Mouse (Mus musculus) myocyte (in vitro differentiated cells): ENCODE data around the gene Grhl3.

Source experiments
- CEBPB ChIP-seq: IDR thresholded peaks from 2 replicates; pipeline ENCODE4 v1.6.1; 2011; ENCODE audit warnings: mild to moderate bottlenecking, moderate library complexity; ENCODE audit not compliant: poor library complexity, insufficient read depth, severe bottlenecking
- E2F4 ChIP-seq: IDR thresholded peaks from one replicate; pipeline ENCODE4 v1.6.1; 2011; ENCODE audit warnings: mild to moderate bottlenecking, control low read depth, moderate library complexity; ENCODE audit not compliant: insufficient read depth
- MAX ChIP-seq: IDR thresholded peaks from one replicate; pipeline ENCODE4 v1.6.1; 2011; ENCODE audit warnings: low read depth, mild to moderate bottlenecking, control low read depth
- MYOD1 ChIP-seq, 3 experiments: IDR thresholded peaks; one replicate each; pipeline ENCODE4 v1.6.1; 2011; ENCODE audit warnings: control low read depth in 2 of 3, low read depth in 2 of 3, mild to moderate bottlenecking in 2 of 3, moderate library complexity in 1 of 3; ENCODE audit not compliant: insufficient read length in 2 of 3, control insufficient read depth in 1 of 3
- MYOG ChIP-seq, 3 experiments: IDR thresholded peaks; one replicate each; pipeline ENCODE4 v1.6.1; 2011; ENCODE audit warnings: control low read depth in 2 of 3, low read depth in 2 of 3, mild to moderate bottlenecking in 2 of 3; ENCODE audit not compliant: insufficient read length in 2 of 3, control insufficient read depth in 1 of 3, insufficient read depth in 1 of 3
- POLR2A ChIP-seq: IDR thresholded peaks from one replicate; pipeline ENCODE4 v1.6.1; 2011; ENCODE audit warnings: low read depth, mild to moderate bottlenecking, control low read depth, moderate library complexity; ENCODE audit not compliant: insufficient read length
- POLR2AphosphoS2 ChIP-seq: IDR thresholded peaks from one replicate; pipeline ENCODE4 v1.6.1; 2011; ENCODE audit warnings: low read depth, control low read depth; ENCODE audit not compliant: insufficient read length
- REST ChIP-seq: IDR thresholded peaks from one replicate; pipeline ENCODE4 v1.6.1; 2011; ENCODE audit warnings: mild to moderate bottlenecking, control low read depth, moderate library complexity; ENCODE audit not compliant: insufficient read depth, insufficient read length
- SRF ChIP-seq: IDR thresholded peaks from one replicate; pipeline ENCODE4 v1.6.1; 2011; ENCODE audit warnings: low read depth; ENCODE audit not compliant: control insufficient read depth, insufficient read length
- TCF12 ChIP-seq: IDR thresholded peaks from one replicate; pipeline ENCODE4 v1.6.1; 2011; ENCODE audit warnings: mild to moderate bottlenecking, control low read depth; ENCODE audit not compliant: poor library complexity, insufficient read depth, severe bottlenecking
- TCF3 ChIP-seq: IDR thresholded peaks from one replicate; pipeline ENCODE4 v1.6.1; 2011; ENCODE audit warnings: low read depth, control low read depth; ENCODE audit not compliant: insufficient read length
- USF1 ChIP-seq: IDR thresholded peaks from one replicate; pipeline ENCODE4 v1.6.1; 2011; ENCODE audit warnings: low read depth, mild to moderate bottlenecking, control low read depth, moderate library complexity

GRCm38 (mm10) chr4:135591610-135592304 is 18.3 kb upstream of the Grhl3 start:
- no peak for TF ChIP-seq USF1
- no peak for TF ChIP-seq MYOD1 (IDR thresholded peaks at IDR 0.05; ENCODE audit: control insufficient read depth in 1 of 3, insufficient read length in 2 of 3, low read depth in 2 of 3)
- no peak for TF ChIP-seq MYOG (IDR thresholded peaks at IDR 0.05; ENCODE audit: control insufficient read depth in 1 of 3, insufficient read depth in 1 of 3, insufficient read length in 2 of 3, low read depth in 2 of 3)
- TF ChIP-seq TCF12: no peak
- TF ChIP-seq CEBPB: no peak
- no peak for TF ChIP-seq MAX
- no peak for TF ChIP-seq POLR2A
- no peak for TF ChIP-seq E2F4
- TF ChIP-seq POLR2AphosphoS2: no peak
- TF ChIP-seq SRF: no peak
- TF ChIP-seq TCF3: no peak
- TF ChIP-seq REST: no peak
